ENCODE assay signal across 8 mouse cellular contexts in genomic region chr2:156313153-156313552, GRCm38 (mm10). TPM values are rescaled to one million over a fixed set of nuclear protein-coding genes. Genes with fewer than 3 reads are reported as not detected.
DNase-seq lines count a peak whose midpoint lies in the region; ATAC-seq and TF ChIP-seq lines count a peak whose summit lies in the region.

No protein-coding gene starts in this region.

- H3K4me3 ChIP-seq in heart, embryonic 15.5 days: peak overlapping the region; percentile 82
- peak overlapping the region; percentile 91 for H3K4me3 ChIP-seq in G1E (ENCODE audit: low read depth, low read length)
- peak overlapping the region; percentile 71 for H3K4me3 ChIP-seq in forebrain, embryonic 16.5 days (replicated peaks; ENCODE audit: low read length)
- H3K4me3 ChIP-seq in macrophage (ENCODE audit: inconsistent target): peak overlapping the region; percentile 89

- peaks cover 26% of the 10 kb centered on the region for H3K79me2 ChIP-seq in macrophage (ENCODE audit: inconsistent target)

- H3K36me3 ChIP-seq in heart, embryonic 15.5 days: no peaks in the 10 kb centered on the region
- H3K36me3 ChIP-seq in G1E (replicated peaks) (peaks cover 49% of the 10 kb centered on the region), macrophage (ENCODE audit: inconsistent target) (0 out of 2 replicates have a peak, but pooled peaks cover 5% of the 10 kb centered on the region)
- no peaks in the 10 kb centered on the region for H3K36me3 ChIP-seq in forebrain, embryonic 16.5 days (ENCODE audit: control insufficient read depth, insufficient read depth)

- peak overlapping the region; percentile 97 for H3K27ac ChIP-seq in heart, embryonic 15.5 days
- H3K27ac ChIP-seq in forebrain, embryonic 16.5 days (ENCODE audit: low read length): no peak overlapping the region
- peak overlapping the region; percentile 79 for H3K27ac ChIP-seq in macrophage

- H3K9me3 ChIP-seq in heart, embryonic 15.5 days (replicated peaks): no peaks in the 10 kb centered on the region
- 0 out of 2 replicates have a peak, but pooled peaks cover 5% of the 10 kb centered on the region for H3K9me3 ChIP-seq in G1E (replicated peaks)
- H3K9me3 ChIP-seq in forebrain, embryonic 16.5 days (ENCODE audit: control insufficient read depth, low read length): no peaks in the 10 kb centered on the region

- H3K4me1 ChIP-seq in heart, embryonic 15.5 days (replicated peaks): peaks cover 8% of the 10 kb centered on the region; the same call in 1 of the 2 replicates
- peaks cover 30% of the 10 kb centered on the region for H3K4me1 ChIP-seq in G1E (ENCODE audit: insufficient read depth, low read depth, low read length)
- peaks cover 12% of the 10 kb centered on the region for H3K4me1 ChIP-seq in forebrain, embryonic 16.5 days (replicated peaks; ENCODE audit: control insufficient read depth, insufficient read depth, low read length)

- DNase-seq in heart, postnatal 4 days: no peak
- DNase-seq in G1E (ENCODE audit: low spot score): no peak
- DNase-seq in right cerebral cortex, postnatal 10 days (ENCODE audit: low spot score in 2 of 2): no peak
- DNase-seq in ovary, postnatal 36 days (ENCODE audit: low spot score): no peak
- no peak for DNase-seq in right cerebral cortex, postnatal 4 days

- peak overlapping the region; percentile 90 for H3K9ac ChIP-seq in heart, embryonic 15.5 days
- peak overlapping the region; percentile 78; the same call in 1 of the 2 replicates for H3K9ac ChIP-seq in forebrain, embryonic 16.5 days (replicated peaks; ENCODE audit: low read depth, low read length)

- no peaks in the 10 kb centered on the region for H3K27me3 ChIP-seq in heart, embryonic 15.5 days
- H3K27me3 ChIP-seq in G1E (ENCODE audit: insufficient read depth, low read length): no peaks in the 10 kb centered on the region
- H3K27me3 ChIP-seq in forebrain, embryonic 16.5 days (replicated peaks; ENCODE audit: control insufficient read depth, insufficient read depth, low read length): no peaks in the 10 kb centered on the region

- no peak for TF ChIP-seq CTCF in G1E (IDR thresholded peaks at IDR 0.05; ENCODE audit: low read depth, low read length)

- WGBS in heart, embryonic 15.5 days: 55% methylated on average over 3 of the region's 3 CpGs
- WGBS in forebrain, embryonic 16.5 days: 51% methylated on average over 3 of the region's 3 CpGs
- WGBS in macrophage (ENCODE audit: missing documents): 35% methylated on average over 2 of the region's 3 CpGs

- ATAC-seq in heart, embryonic 15.5 days (replicated peaks; ENCODE audit: insufficient number of reproducible peaks, insufficient read depth, low FRiP score, low read depth): no peak
- no peak for ATAC-seq in G1E (ENCODE audit: extremely low read depth, insufficient number of reproducible peaks, low FRiP score, poor library complexity, severe bottlenecking)
- no peak for ATAC-seq in forebrain, embryonic 16.5 days

- H3K4me2 ChIP-seq in heart, embryonic 15.5 days: peak overlapping the region; percentile 88
- peak overlapping the region; percentile 81 for H3K4me2 ChIP-seq in forebrain, embryonic 16.5 days (ENCODE audit: low read length)

RNA-seq across cellular contexts. Expression of gene Scand1, which starts 0.6 kb away (rescaled TPM):
- polyA plus RNA-seq in heart, embryonic 15.5 days (2015; fragmentation: Nextera tagmentation; extraction: Ambion mirVana): 56.0 and 61.0 TPM in 2 replicates
- total RNA-seq in heart, postnatal 4 days (2021): 10 to 100 TPM; 84.4 to 88.3 TPM
- 11.6 and 12.2 TPM in 2 replicates for total RNA-seq in G1E (2014; fragmentation: Nextera tagmentation)
- total RNA-seq in G1E (2017): 243 and 516 TPM in 2 replicates
- polyA plus RNA-seq in G1E (2012): 844 and 1,244 TPM in 2 replicates
- 60.6 and 64.9 TPM in 2 replicates for polyA plus RNA-seq in forebrain, embryonic 16.5 days (2015; fragmentation: Nextera tagmentation; extraction: Ambion mirVana)
- total RNA-seq in macrophage (2018; cell fraction: chromatin; rRNA removed): 10 to 100 TPM in 15 of 26 experiments, 1 to 10 TPM in 11; 4.1 to 28.2 (median 12.5) TPM
- 100 to 1,000 TPM; 110 to 263 (median 166) TPM for total RNA-seq in macrophage (2018; cell fraction: cytosol; rRNA removed)
- total RNA-seq in macrophage (2018; cell fraction: nucleus; rRNA removed): 100 to 1,000 TPM in 1 of 26 experiments, 10 to 100 TPM in 25; 27.1 to 102 (median 48.1) TPM
- 12.2 to 134 TPM (median 90.1 TPM) in 3 replicates for polyA plus RNA-seq in macrophage (2018)

RNA-seq across cellular contexts. Expression of gene Cnbd2, which starts 1.1 kb away (rescaled TPM):
- polyA plus RNA-seq in heart, embryonic 15.5 days (2015; fragmentation: Nextera tagmentation; extraction: Ambion mirVana): 2.6 TPM in 2 replicates
- 1 to 10 TPM in 1 of 2 experiments, under 1 TPM in 1; 0.88 to 1.5 TPM for total RNA-seq in heart, postnatal 4 days (2021)
- total RNA-seq in G1E (2014; fragmentation: Nextera tagmentation) (21.5 and 22.6 TPM in 2 replicates), G1E (2017) (11.5 and 13.9 TPM in 2 replicates)
- polyA plus RNA-seq in G1E (2012) (0.43 and 1.4 TPM in 2 replicates), macrophage (2018) (3.1 to 3.9 TPM (median 3.3 TPM) in 3 replicates)
- 5.0 and 6.9 TPM in 2 replicates for polyA plus RNA-seq in forebrain, embryonic 16.5 days (2015; fragmentation: Nextera tagmentation; extraction: Ambion mirVana)
- 10 to 100 TPM; 11.1 to 60.9 (median 36.5) TPM for total RNA-seq in macrophage (2018; cell fraction: chromatin; rRNA removed)
- 1 to 10 TPM; 1.3 to 7.9 (median 4.4) TPM for total RNA-seq in macrophage (2018; cell fraction: cytosol; rRNA removed)
- total RNA-seq in macrophage (2018; cell fraction: nucleus; rRNA removed): 10 to 100 TPM; 12.0 to 43.6 (median 28.5) TPM
